Mouse (Mus musculus) ovary, adult 18-20 months (tissue): ENCODE measurements around the gene Eml6.
"Not testable (repeated sequence)": the region's sequence is repeated elsewhere in the genome, so short reads cannot be mapped to it uniquely, and the experiment has no call there.

Experiments
- DNase-seq: peaks from one replicate; pipeline ENCODE4 v3.0.0; 2022; ENCODE audit warnings: low spot score, mixed read lengths

Eml6 gene

DNA sequence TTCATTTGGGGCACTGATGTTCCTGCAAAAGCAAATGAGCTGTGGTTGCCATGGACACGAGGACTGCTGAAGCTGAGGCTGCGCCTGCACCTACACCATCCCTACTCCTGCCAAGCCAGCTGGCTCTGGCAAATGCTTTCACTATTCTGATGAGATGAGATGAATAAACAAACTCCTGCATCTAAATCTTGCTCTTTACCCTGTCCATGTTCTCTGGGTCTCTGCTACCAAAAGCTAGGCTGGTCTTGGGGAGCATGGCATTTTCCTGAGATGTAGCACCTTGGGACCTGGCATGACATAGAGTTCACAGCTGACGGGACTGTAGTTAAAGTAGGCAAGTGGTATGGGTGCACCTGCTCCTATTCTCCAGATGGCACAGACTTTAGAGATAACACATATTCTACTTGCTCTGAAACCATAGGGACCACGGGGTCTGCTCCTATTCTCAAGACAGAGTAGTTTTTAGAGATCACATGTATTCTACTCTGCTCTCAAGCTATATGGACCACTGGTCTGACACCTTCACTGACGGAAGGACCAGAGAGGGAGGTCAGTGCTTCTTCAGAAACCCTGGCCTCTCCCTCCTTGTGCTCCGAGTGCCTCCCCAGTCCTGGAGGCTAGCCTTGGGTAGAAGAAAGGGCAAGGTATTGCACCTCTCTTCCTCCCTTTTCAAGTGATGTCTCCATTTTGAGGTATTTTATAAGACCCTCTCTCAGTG, 236.8 kb downstream of the Eml6 start:
- no peak for DNase-seq

DNA sequence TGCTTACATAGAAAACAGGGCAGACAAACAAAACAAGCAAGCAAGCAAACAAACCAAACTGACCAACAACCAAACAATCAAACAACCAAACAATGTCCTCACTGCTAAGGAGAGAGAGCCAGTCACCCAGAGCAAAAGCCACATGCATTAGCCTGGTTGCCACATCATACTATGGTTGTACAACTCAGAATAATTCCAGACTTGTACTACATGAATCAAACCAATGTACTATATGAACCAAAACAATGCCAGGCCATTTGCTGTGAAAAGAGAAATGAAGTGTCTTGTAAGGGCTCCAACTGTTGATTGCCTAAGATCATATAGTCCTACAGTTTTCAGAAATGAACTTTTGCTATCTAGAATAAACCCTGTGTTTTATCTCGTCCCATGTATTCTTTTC, 237.3 kb downstream of the Eml6 start:
- no peak for DNase-seq

DNA sequence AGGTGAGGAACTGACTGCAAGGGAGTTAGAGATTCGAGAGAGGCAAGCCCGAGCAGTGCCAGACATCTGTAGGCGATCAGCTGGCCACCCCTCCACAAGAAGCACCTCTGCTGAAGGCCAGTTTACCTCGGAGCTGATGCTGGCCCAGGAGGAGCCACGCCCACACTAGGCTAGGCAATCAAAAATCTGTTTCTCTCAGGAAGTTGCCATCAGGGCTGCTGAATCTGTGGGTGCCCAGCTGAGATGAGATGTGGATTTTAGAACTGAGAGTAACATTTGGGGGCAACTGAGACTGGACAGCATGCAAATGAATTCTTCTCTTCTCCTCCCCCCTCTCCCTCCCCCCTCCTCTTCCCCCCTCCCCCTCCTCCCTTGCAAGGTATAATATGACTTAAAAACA, 238.4 kb downstream of the Eml6 start:
- DNase-seq, result no peak

DNA sequence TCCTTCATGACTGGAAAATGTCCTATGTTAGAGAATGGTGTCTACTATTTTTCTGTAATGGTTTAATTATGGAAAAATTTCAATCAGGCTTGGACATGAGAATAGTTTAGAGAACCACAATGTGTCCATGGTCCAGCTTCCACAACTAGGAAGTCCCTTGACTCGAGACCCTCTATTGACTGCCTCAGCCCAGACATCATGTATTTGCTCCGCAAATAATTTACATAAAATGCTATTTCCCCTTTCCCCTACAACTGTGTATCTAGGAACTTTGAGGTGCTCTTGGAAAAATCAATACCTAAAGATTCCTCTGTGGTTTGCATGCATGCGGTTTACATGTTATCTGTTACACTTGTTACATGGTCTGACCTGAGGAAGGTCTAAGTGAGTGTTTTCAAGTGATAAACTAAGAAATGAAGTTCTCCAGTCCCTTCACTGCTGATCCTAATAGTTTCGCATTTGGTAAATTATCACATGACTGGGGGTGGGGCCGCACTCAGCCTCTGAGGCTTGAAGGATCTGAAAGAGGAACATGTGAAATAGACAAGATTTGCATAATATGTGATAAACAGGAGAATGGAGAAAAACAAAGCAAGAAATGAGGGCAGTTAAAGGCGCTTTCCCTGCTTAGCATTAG, 239.1 kb downstream of the Eml6 start:
- DNase-seq, result no peak

DNA sequence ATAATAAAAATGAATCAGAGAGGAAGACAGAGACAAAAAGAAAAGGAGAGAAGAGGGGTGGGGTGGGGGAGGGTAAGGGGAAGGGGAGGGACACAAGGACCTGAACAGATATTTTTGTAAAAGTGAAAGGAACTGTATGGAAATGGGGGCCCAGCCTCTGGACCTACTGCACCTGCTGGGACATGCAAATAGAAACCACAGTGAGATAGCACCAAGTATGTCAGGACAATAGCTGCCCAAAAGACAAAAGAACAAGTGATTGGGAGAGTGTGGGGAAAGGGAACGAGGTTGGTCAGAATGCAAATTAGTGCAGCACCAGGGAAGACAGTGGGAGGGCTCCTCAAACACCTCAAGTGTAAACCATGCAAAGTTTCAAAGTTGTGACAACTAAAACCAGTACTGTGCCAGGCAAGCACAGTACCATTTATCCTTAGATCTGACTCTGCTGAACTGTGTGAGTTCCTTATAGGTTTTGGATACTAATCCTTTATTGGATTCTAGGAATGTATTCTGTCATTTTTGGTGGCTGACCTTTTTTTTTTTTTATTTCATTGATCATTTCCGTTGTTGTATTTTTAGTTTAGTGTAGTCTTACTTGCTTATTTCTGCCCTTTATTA, 246.3 kb downstream of the Eml6 start:
- DNase-seq, result no peak

DNA sequence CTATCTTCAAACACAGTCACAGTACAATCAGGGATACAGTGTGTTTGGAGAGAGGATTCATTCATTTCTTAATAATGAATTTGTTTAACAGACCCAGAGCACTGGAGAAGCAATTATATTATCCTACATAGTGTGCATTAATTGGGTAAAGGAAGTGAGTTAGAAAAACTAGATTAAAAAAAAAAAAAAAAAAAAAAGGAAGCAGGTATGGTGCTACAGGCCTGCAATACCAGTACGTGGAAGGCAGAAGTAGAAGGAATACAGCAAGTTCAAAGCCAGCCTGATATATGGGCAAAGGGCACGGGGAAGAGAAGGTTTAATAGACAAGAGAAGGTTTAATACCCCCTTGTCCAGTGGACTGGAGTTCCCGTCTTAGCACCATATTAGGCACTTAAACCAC, 246.9 kb downstream of the Eml6 start:
- no peak for DNase-seq

DNA sequence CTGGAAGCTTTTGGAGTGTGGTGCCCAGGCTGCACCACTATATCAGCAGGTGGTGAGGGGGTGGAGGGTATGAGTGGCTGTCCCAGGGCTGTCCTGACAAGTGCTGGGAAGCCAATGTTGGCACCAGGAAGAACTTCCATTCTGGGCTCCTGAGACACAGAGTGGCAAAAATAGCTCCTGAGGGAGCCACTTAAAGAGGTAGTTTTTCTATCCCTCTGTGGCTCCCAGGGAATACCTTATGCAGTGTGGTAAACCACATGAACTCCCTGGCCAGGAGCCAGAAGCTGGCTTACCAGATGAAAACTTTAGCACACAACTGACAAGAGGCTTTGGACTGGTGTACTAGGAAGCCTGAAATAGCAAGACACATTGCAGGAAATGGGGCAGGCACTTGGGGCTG, 247.9 kb downstream of the Eml6 start:
- no peak for DNase-seq

DNA sequence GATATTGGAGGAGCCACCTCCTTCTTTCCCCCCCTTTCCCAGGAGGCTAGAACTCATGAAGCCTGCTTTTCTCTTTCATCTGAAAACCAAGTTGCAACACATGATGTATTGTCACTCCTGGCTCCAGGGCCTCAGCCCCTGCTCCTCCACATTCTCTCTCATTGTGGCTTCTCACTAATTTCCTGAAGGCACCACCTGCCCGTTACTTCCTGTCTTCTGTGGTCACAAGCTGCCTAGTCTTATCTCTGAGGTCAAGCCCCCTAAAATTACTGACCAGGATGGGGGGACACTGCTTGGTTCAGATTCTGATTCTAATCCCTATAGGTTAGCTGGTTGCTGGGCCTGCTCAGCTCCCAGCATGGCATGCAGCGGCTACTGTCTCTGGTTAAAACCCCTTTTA, 251.1 kb downstream of the Eml6 start:
- no peak for DNase-seq

DNA sequence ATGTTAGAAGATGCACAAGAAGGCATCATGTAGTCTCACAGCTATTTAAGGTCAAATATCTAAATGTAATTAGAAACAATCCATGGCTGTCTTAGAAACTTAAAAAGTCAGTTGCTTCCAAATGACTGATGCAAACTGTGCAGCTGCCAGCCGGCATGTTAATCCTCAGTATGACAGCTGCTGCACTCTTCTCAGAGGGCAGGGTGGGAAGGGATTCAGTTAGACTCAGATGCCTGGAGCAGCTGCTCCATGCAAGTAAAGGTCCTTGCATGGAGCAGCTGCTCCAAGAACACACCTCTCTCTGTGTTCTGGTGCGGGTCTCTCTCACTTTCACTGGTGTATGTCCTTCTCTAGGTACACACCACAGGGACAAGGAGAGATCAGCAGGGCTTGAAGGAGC, 251.5 kb downstream of the Eml6 start:
- DNase-seq, result no peak

DNA sequence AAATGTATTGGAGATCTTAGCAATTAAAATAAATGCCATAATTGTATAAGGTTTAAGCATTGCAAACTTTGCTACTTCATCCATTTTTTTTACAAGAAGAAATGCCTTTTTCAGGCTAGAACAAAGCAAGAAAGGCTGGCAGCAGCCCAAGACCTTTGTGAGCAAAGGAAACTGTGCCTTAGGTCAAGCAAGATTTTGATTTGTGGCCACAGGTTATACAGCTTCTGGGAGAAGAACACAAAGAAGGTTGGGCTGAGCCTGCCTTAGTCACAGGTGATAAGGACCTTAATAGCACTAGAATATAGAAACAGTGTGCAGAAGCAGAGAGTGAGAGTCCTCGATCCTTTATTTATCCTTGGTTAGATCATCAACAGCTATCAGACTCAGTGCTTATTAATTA, 253.6 kb downstream of the Eml6 start:
- no peak for DNase-seq

DNA sequence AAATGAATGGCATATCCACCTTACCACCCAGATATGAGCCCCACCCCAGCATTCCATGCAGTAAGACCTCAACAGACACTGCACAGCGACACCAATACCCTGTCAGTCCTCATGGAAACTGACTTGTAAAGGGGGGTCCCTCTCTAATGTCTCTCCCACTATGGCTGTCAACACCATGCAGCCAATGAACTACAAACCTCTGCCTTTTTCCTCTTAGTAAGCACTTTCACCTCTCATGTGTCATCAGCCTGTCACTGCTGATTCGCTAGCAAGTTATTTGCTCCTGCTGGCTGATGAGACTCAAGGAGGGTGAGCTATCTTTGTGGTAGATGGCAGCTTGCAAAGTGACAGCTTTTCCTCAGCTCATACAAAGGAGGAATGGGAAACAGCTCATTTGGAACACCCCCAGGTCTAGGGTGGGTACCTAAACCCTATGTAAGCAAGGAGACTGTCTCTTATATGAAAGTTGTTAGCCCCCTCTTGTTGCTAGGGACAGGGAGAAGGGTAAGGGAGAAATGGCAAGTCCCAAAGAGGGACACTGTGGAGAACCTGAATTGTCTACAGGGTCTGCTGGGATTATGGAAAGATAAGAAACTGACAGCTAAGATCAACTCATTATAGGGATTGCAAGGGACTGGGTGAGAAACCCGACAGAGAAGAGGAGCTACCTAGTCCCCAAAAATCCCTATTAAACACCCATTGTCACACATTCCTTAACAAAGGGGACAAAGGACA, 255.0 kb downstream of the Eml6 start:
- no peak for DNase-seq

DNA sequence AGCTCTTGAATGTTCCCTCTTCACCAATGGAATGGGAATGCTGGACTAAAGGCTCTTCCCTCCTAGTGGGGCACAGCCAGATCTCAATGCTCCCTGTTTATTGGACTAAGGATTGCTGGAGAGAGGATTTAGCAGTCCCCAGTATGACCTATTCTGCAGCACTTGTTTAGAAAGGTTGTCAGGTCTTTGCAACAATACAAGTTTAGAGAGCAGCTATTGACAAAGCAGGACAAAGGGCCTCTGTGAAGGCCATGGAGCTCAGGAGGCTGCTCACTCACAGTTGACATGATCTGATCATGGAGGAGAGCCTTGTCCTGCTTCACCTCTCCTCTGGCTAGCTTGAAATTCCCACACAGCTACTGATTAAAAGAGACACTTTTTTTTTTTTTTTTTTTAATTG, 257.3 kb downstream of the Eml6 start:
- no peak for DNase-seq

DNA sequence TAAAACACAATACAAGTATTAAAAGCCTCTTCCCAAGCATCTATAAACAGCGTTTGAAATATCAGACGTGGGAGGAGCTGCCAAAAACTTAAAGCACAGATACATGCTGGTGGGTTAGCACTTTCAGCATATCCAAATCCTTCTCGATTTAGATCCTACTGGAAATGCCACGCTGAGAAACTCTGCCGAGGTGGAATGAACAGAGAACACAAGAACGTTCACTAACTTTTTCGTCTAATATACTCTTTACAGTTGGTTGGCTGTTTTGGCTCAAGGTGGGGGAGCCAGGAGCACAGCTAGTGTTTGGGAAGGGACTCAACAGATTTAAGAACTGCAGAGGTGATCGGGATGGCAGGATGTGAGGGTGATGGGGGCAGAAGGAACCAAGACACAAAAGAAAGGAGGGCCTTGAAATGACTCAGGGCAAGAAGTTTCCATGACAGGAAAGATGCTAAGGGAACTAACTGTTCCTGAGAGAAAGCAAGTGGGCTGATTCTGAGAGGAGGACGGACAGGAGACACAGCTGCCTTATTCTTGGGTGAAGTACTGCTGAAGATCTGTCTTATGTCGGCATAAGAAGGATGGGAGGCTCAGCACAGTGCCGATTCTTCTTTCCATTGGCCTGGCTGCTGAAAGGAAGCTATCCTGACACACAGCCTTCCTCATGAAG, 259.4 kb downstream of the Eml6 start:
- no peak for DNase-seq

DNA sequence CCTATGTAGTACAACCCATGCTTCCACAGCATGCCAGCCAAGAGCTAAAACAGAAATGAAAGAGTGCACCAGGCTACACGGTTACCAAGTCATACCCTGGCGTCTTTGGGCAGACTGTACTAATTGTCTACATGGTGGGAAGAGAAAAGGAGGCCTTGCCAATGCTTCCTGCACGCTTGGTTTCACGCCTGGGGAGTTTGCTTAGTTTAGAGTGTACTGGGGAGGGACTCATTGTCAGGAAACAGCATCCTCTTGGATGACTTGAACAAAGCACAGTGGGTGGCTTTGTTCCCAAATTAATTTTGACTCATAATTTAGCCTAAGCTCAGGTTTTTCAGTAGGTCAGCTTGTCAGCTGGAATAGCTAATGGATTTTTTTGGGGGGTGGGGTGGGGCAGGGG, 260.8 kb downstream of the Eml6 start:
- no peak for DNase-seq

DNA sequence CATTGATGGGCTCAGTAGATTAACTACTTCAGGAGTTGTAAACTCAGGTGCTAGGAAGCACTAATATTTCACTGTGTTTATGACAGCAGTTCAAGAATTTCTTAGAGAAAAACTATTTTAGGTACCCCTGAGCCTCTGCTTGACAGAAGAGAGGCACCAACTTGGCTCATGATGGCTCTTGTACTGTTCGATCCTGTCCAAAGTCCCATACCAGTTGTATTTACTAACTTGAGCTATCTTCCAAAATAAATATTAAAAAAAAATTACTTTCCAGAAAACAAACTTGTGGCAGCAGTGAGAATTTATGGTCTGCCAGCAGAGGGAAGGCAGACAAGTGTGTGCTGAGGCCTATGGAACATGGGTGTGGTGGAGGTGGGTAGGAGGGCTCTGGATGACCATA, 263.1 kb downstream of the Eml6 start:
- DNase-seq, result no peak

DNA sequence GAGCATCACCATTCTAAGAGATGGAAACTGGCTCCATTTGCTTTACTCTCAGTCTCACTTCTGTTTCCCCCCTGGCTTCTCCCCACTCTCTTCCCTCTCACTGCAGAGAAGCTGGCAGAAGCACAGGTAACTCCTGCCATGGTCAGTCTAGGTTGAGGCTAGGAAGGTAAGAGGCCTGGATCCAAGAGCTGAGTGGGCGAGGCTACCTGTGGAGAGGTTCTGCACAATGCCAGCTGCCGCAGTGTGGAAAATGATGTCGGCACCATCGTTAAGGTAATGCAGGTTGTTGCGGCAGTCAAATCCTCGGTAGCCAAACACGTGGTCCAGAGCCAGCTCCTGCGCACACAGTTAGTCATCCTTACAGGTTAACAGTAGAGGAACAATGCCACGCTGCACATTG, 264.4 kb downstream of the Eml6 start:
- no peak for DNase-seq

DNA sequence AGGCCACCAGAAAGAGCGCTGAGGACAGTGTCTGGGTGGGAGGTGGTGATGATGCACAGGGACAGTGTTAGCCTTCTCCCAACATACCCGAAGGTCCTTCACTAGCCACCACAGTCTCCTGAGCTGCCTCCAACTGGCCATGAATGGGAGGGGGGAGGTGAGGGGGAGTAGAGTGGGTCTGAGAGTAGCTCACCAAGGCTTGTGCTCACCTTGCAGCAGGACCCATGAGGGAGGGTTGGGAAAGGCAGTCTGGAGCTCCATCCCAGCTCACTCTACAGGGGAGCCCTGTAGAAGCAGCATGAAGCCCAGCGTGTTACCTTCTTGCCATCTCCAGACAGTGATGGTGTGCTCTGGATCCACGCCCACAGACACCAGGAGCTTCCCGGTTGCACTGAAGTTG, 267.2 kb downstream of the Eml6 start:
- DNase-seq, result no peak

DNA sequence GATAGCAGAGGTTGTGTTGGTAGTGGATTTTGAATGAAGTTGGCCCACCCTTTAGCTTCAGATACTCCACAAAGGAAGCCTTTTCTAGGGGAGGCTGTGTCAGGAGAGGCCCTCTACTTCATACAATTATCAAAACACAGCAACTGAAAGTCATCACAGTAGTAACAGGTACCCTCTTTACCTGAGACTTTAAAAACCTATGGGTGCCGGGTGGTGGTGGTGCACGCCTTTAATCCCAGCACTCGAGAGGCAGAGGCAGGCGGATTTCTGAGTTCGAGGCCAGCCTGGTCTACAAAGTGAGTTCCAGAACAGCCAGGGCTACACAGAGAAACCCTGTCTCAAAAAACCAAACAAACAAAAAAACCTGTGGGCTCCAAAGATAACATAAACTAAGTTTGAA, 269.8 kb downstream of the Eml6 start:
- DNase-seq, result not testable (repeated sequence)

DNA sequence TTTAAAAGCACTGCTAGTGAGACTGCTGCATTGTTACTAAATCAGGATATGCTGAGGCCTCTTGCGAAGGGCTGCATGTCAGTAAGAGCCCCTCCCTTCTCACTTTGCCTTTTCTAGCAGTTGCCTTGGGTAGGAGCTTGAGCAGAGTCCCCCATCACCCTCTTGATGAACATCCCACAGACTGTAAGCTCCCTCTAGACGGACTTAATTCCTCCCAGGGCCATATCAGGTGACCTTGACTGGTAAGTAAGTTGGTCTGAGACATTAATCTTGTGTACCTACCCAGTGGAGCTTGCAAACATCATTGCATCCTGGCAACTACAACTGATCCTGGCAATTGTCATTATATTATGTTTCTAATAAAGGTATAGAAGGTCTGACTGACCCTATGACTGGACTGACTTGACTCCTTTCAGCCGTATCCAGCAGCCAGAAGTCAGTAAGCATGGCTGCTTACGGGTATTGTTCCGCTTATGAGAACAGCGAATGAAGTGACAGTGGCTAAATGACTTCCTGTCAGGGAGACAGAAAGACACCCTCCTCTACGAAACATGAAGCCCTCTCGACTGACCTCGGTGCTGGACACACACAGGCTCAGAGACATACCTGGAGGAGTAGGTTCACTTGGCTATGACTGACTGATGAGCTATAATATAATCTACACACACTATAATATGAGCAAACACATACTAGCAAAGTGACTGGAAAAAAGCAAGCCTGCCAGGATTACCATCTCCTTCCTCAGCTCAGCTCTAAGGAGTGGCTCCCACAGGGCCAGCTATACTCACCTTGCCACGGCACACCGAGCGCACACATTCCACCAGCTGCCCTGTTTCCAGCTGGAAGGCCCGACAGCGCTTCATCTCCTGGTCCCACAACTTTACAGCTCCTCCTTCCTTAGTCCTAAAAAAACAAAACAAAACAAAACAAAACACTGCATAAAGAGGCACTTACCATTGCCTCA, 273.9 kb downstream of the Eml6 start:
- no peak for DNase-seq

DNA sequence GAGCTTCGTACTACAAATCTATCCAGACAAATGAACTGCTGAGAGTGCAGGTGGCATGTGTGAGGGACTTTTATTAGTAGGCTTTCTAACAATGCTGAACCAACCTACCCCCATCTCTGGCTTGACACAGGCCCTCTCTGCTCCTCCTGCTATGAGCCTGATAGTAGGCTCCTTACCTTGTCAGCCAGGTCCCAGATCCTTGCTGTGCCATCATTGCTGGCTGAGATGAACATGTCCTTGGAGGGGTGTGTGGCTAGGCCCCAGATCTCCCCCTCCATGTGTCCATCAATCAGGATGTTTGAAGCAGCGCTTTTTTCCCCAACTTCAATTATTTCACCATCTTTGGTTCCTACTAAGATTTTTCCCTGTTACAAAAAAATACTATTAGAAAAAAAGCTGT, 274.8 kb downstream of the Eml6 start:
- DNase-seq, result no peak

DNA sequence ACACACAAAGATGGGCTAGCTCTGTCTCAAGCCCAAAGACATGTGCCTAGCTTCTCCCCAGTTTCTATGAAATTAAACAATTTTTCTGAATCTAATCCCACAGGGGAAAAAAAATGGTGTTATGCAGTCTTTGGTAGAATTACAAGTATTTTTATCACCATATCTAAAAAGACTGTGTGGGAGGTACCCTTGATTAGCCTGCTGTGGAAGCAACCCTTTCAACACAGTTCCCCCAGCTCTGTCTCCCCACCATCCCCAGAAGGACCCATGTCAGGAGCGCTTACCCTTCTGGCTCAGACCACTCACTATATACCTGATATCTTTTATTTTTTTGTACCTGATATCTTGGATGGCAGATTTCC, 276.4 kb downstream of the Eml6 start:
- DNase-seq, result no peak
